Mouse (Mus musculus) lung, adult 10 weeks (tissue): Measurements from ENCODE around the gene L1cam. TPM values are rescaled to one million over a fixed set of nuclear protein-coding genes. Genes with fewer than 3 reads are reported as not detected.

Experiments
- polyA plus RNA-seq: library from polyadenylated mRNA; stranded (reverse); fragments of 350-450 nt; fragmentation: Illumina TruSeq; extraction: RNeasy Lipid Tissue Mini Kit (QIAGEN cat#74804); gene quantifications from one replicate; pipeline ENCODE4 v1.2.3, GENCODE M21; 2014; ENCODE audit warnings: low read depth, low replicate concordance; ENCODE audit not compliant: insufficient read depth

L1cam gene
- polyA plus RNA-seq, result 1.7 TPM

GRCm38 (mm10) chrX:73895719-73896118 lies at the start of gene L1cam:
TSS of gene L1cam (minus strand) at chrX:73896105.

GRCm38 (mm10) chrX:73930402-73931062 lies 34.6 kb upstream of the L1cam start, which contains the start of gene Renbp:
TSS of gene Renbp (minus strand) at chrX:73930850.

GRCm38 (mm10) chrX:73921823-73922549 lies 26.1 kb upstream of the L1cam start, which contains the start of the genes Arhgap4 and Naa10:
TSS of gene Arhgap4 (minus strand) at chrX:73921870.
TSS of gene Naa10 (minus strand) at chrX:73921944.

GRCm38 (mm10) chrX:73891551-73892152 lies 4.3 kb downstream of the L1cam start, which contains the start of gene Avpr2:
TSS of gene Avpr2 (plus strand) at chrX:73892102.

GRCm38 (mm10) chrX:73824185-73825151 lies 71.4 kb downstream of the L1cam start, which contains the start of gene Pdzd4:
TSS of gene Pdzd4 (minus strand) at chrX:73824969.

Other genes starting within 250 kb of the L1cam start
- 4.1 TPM for gene Pnck, start 236.0 kb downstream of the L1cam start, polyA plus RNA-seq
- gene Slc6a8, start 223.0 kb downstream of the L1cam start, polyA plus RNA-seq, result 19.4 TPM
- gene Bcap31, start 179.9 kb downstream of the L1cam start, polyA plus RNA-seq, result 172 TPM
- gene Abcd1, start 179.5 kb downstream of the L1cam start, polyA plus RNA-seq, result 14.5 TPM
- 0.24 TPM for gene Plxnb3, start 139.0 kb downstream of the L1cam start, polyA plus RNA-seq
- gene Srpk3, start 121.7 kb downstream of the L1cam start, polyA plus RNA-seq, result 4.3 TPM
- gene Idh3g, start 109.2 kb downstream of the L1cam start, polyA plus RNA-seq, result 82.6 TPM
- gene Ssr4, start 109.1 kb downstream of the L1cam start, polyA plus RNA-seq, result 161 TPM
- 2.1 TPM for gene Pdzd4, start 71.1 kb downstream of the L1cam start, polyA plus RNA-seq
- gene Avpr2, start 4.0 kb downstream of the L1cam start, polyA plus RNA-seq, result not detected
- 9.8 TPM for gene Arhgap4, start 25.8 kb upstream of the L1cam start, polyA plus RNA-seq
- 48.4 TPM for gene Naa10, start 25.8 kb upstream of the L1cam start, polyA plus RNA-seq
- gene Renbp, start 34.7 kb upstream of the L1cam start, polyA plus RNA-seq, result 38.7 TPM
- 18.8 TPM for gene Hcfc1, start 70.3 kb upstream of the L1cam start, polyA plus RNA-seq
- gene Irak1, start 127.8 kb upstream of the L1cam start, polyA plus RNA-seq, result 25.9 TPM
- gene Opn1mw, start 231.4 kb upstream of the L1cam start, polyA plus RNA-seq, result not detected
- 9.3 TPM for gene Mecp2, start 239.3 kb upstream of the L1cam start, polyA plus RNA-seq